Mouse (Mus musculus): ENCODE results near the gene Vsir.

The Vsir gene

DNA sequence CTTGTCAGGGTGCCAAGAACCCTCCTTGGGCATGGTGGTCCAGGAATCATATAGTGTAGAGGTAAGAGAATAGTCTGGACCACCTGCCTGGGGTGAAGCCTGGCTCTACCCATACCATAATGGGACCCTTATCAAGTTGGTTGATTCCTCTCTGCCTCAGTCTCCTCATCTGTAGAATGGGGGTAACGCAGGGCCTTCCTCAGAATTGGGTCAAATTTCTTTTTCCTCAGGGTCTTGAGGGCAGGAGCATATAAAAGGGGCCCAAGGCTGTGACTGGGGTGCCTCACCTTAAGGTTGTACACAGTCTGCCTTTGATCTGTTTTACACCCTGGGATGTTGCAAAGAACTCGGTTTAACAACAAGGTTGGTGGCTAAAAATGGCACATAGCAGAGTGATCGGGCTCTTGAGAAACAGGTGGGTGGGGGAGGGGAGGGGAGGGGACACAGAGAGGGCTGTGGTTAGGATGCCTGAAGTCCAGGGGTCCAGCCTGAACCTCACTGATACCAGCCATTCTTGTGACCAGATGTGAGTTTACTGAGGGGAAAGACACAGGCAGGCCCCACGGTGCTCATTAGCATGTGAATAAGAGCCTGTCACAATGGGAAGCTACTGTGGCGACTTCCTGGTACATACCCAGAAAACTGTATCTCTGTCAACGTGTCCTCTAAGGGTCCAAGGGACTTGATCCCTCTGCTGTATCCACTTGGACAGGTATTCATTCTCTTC, 43.7 kb downstream of the Vsir start:
- no peak for DNase-seq

GRCm38 (mm10) chr10:60390904-60391420, 44.3 kb downstream of the Vsir start:
- DNase-seq: no peak

DNA sequence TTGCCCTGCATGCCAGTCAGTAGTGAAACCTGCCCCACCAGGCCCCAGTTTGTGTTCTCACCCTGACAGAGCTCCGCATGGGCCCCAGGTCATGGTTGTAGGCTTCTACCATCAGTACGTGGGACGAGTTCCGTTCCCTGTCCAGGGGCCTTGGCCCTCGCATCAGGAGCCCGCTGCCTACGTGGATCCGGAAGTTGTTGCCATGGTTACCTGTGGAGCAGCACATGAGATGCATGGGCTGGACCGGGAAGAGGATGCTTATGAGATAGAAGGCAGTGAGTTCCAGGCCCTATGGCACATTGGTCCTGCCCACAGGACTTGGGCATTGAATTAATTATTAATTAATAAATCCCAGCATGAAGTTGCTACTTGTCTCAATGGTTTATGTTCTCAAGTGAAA, 45.0 kb downstream of the Vsir start:
- DNase-seq: no peak

DNA sequence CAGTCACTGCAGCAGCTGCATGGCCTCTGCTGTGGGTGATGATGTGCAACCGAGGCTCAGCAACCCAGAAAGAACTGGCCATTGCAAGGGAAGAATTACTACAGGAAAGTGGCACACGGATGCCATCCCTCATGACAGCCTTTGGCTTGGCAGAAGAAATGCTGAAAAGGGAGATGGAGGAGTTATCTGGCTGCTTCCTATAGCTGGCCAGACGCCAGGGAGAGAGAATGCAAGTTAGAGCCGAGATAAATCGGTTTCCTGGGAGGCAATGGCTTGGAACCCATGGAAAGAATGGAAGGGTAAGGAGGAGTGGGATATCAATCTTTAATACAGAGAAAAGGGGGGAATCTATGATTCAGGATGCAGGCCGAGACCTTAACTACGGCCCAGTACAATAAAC, 48.3 kb downstream of the Vsir start:
- no peak for DNase-seq

DNA sequence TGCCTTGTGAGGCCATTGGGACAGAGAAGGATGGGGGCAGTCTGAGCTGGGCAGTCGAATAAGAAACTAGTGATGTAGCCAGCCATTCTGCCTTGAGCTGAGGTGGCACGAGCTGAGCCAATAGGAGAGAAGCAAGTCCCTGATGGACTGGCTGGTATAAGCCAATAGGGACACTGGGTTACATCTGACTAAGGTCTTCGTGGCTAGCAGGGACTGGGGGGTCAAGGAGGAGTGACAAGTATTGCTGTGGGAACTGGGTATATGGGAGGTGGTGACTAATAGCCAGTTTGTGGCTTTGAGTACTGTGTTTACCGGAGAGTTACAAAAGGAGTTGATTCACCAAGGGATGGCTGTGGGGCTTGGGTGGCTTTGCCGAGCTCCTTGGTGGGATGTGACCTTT, 49.0 kb downstream of the Vsir start:
- no peak for DNase-seq

DNA sequence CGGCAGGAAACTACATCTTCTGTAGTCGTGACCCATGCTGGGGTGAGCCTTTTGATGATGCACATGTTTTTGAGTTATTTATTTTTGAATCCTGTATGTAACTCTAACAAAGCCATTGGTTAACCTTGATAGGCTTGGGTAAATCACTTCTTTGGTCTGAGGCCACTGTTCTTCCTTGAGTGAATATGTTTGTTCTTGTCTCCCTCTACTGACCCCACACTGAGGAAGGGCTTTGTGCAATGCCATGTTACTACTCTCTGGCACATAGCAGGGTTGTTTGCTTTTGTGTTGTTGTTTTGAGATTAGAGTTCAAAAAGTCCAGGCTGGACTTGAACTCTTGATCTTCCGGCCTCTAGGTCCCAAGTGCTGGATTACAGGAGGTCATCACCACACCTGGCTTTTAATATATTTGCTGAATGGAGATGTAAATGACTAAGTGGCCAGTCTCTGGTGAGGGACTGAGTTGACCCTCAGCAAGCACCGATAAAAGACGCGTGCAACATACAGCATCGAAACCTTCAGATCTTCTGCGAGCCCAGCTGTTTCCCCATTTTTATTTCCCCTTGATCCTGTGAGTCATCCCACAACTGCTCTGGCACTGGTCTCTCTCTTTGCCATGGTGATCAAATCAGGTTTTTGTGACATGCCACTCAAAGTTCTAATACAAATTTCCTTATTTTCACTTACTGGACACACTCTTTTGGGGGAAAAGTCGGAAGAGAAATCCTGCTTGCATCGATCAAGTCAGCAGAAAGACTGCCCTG, 51.6 kb downstream of the Vsir start:
- DNase-seq: no peak

GRCm38 (mm10) chr10:60399449-60399848, 52.8 kb downstream of the Vsir start, which contains the start of gene Gm17455:
TSS of gene Gm17455 (plus strand) at chr10:60399726.
- no peak for DNase-seq

- DNase-seq: no peak
These were observed 54.0 kb downstream of the Vsir start for GRCm38 (mm10) chr10:60400507-60401295.

- peak; percentile 38 for DNase-seq
These were observed 59.0 kb downstream of the Vsir start for GRCm38 (mm10) chr10:60405460-60406177.

- peak; percentile 28 for DNase-seq
These were observed 61.2 kb downstream of the Vsir start for GRCm38 (mm10) chr10:60407831-60408230.

- DNase-seq: no peak
These were observed 65.1 kb downstream of the Vsir start for GRCm38 (mm10) chr10:60411794-60412193.

GRCm38 (mm10) chr10:60413756-60414155, 67.1 kb downstream of the Vsir start:
- DNase-seq: no peak

DNA sequence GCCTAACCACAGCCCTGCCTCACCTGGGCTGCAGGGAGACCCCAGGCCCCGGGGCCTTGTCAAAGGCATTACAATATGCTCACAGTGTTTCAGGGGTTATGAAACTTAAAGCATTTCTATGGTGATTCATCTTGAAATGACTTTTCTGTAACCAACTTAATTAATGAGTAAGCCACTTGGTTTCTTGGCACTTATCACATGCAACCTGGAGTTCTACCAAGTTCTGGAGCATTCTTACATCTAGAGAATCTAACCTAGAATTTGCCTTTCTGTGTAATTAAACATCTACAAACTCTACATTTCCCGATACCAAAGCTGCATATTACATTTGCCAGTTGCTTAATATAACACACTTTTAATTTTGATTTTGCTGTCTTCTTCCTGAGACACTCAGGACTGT, 70.4 kb downstream of the Vsir start:
- no peak for DNase-seq

GRCm38 (mm10) chr10:60418137-60418536, 71.5 kb downstream of the Vsir start:
- DNase-seq: peak; percentile 16

- DNase-seq: no peak
These were observed 73.0 kb downstream of the Vsir start for GRCm38 (mm10) chr10:60419624-60420023.

Measured in cerebellum, adult 11-12 months (tissue).